Mouse (Mus musculus) embryonic fibroblast, embryonic 13.5 days (primary cell): ENCODE measurements around the gene Gipc1. TPM values are rescaled to one million over a fixed set of nuclear protein-coding genes. Genes with fewer than 3 reads are reported as not detected.

Experiments
- H3K27ac ChIP-seq: 2 replicates; pipeline ENCODE4 v1.5.1; 2012; ENCODE audit warnings: low read length, control low read depth, inconsistent platforms; ENCODE audit not compliant: insufficient read depth
- H3K4me1 ChIP-seq: 2 replicates; pipeline ENCODE4 v1.6.1; 2011; ENCODE audit warnings: low read length; ENCODE audit not compliant: control insufficient read depth, insufficient read depth
- H3K4me3 ChIP-seq: 2 replicates; pipeline ENCODE4 v1.5.1; 2011; ENCODE audit warnings: mild to moderate bottlenecking, control low read depth, low read length; ENCODE audit not compliant: insufficient read depth
- CTCF ChIP-seq: IDR thresholded peaks from 2 replicates; pipeline ENCODE4 v1.5.1; 2011; ENCODE audit warnings: mild to moderate bottlenecking, control low read depth, low read length, moderate library complexity, borderline replicate concordance; ENCODE audit not compliant: insufficient read depth
- POLR2A ChIP-seq: IDR thresholded peaks from 2 replicates; pipeline ENCODE4 v1.6.1; 2011; ENCODE audit warnings: low read depth, mild to moderate bottlenecking, control low read depth, low read length, moderate library complexity
- polyA plus RNA-seq: library from polyadenylated mRNA; stranded (reverse); fragments of >200 nt; gene quantifications from 2 replicates; pipeline ENCODE4 v1.2.4, GENCODE M21; 2011; ENCODE audit warnings: low read depth; ENCODE audit not compliant: missing spikeins, insufficient read length

Gipc1 gene
- polyA plus RNA-seq, 1 experiment = 47.4 TPM

DNA sequence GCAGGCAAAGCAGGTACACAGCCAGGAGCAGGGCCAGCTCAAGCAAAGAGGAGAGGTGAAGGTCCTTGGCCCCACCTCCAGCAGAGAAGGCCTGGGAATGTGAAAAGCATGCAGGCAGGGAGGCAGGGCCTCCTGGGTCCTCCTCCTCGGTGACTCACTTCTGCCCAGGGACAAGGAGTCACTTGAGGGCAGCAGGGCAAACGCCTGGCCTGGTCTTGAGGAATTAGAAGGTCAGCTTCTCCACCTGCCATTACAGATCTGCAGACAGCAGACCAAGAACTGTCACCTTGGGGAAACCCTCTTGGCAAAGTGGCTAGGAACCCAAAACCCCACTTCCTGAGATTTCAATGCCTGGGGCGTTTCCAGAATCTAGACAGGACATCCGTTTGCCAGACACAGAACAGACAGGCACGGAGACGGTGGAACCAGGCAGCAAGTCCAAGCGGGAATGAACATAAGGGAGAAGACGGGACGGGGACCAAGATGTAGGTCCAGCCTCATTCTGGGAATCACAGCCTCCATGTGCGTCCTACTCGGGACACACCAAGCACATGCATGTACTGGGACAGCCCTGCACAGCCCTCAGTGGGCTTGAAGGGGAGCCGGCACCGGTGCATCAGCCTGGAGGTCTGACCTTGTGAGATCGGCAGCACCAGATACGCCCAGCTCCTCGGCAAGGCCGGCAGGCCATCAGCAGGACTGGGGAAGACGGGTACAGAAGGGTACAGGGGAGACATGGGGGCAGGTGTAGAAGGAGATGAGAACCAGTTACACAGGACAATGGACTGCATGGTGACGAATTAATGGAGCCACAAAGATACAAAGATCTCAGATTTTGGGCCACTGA lies 45.1 kb downstream of the Gipc1 start:
- peak overlapping the region; percentile 88 for H3K4me3 ChIP-seq
- H3K4me1 ChIP-seq = no peaks in the 10 kb centered on the region; the same call in 1 of the 2 replicates
- no peak overlapping the region for H3K27ac ChIP-seq
- TF ChIP-seq CTCF (no peak), POLR2A (no peak)

DNA sequence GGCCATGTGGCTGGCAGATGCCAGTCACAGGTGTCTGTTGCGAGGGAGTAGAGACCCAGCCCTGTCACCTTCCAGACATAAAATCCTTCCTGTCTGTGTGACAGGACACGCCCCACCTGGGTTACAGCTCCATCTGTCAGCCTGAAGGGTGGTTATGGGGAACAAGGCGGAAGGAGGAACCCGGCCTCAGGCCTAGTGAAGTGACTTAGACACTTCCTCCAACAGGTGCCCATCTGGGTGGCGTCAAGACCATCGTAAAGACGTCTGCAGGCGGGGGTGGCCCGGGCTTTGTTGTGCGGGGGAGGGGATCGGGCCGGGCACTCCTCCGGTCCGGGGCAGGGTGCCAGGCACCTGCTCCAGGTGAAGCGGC lies 45.8 kb downstream of the Gipc1 start:
- H3K27ac ChIP-seq = no peak overlapping the region; the same call in 1 of the 2 replicates
- H3K4me1 ChIP-seq = no peaks in the 10 kb centered on the region; the same call in 1 of the 2 replicates
- peak overlapping the region; percentile 88 for H3K4me3 ChIP-seq
- TF ChIP-seq CTCF (no peak), POLR2A (no peak)

DNA sequence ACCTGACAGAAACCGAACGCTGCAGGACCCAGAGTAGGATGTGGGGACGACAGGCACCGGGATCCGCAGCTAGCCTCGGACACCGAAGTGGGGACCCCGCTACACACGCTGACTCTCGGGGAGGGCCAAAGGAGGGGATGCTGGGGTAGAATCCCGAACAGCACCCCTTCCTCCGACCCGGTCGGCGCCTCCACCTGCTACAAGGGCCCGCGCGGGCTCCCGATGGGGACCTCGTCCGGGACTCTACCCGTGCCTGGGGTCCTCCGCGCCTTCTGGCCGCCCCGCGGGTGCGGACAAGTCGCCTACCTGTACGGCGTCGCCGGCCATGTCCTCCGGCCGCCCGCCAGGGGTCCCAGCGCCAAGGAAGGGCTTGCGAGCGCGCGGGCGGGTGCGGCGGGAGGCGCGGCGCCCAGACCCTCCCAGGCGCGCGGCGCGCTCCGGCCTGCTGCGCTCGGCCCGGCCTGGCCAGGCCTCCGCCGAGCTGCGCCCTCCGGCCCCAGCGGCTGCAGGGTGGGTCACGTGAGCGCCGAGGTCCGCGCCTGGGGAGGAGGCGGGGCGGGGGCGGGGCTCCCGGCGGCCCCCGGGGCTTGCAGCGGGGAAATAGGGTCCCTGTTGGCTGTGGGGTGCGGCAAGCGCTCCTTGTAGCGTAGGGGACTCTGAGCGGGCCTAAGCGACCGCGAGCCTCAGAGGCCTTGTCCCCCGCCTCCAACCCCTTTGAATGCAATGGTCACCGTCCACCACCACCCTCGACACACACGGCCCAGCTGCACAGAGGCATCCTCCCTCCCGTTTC lies 46.4 kb downstream of the Gipc1 start, which contains the start of gene Pkn1:
Gene Pkn1, minus strand, starts transcription at position 519 of the 793 bp plus-strand sequence.
- Histone ChIP-seq H3K27ac (peak within 1 kb of the TSS; percentile 63), H3K4me3 (peak within 1 kb of the TSS; percentile 88), H3K4me1 (no peaks in the 10 kb centered on the region; the same call in 1 of the 2 replicates)
- TF ChIP-seq POLR2A (peak; percentile 84), CTCF (no peak)

DNA sequence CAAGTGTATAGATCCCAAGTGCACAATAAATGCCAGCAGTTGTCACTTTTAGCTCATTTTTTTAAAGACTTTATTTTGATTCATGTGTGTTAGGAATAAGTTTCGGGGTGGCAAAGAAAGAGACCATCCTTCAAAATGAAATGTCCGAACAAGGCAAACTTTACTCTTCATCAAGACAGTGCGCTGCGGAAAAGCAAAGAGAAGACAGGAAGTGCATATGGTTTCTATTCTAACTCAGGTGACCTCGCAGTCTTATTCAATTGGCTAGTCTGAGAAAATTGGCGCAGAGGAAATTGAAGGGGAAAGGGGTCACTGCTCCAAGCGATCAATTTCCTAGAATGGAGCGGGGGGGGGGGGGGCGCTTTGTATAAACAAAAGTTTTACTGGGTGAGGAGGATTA lies 47.1 kb downstream of the Gipc1 start:
- no peaks in the 10 kb centered on the region; the same call in 1 of the 2 replicates for H3K4me1 ChIP-seq
- TF ChIP-seq POLR2A (no peak), CTCF (no peak)
- peak overlapping the region; percentile 60 for H3K27ac ChIP-seq
- peak overlapping the region; percentile 47; the same call in 1 of the 2 replicates for H3K4me3 ChIP-seq

DNA sequence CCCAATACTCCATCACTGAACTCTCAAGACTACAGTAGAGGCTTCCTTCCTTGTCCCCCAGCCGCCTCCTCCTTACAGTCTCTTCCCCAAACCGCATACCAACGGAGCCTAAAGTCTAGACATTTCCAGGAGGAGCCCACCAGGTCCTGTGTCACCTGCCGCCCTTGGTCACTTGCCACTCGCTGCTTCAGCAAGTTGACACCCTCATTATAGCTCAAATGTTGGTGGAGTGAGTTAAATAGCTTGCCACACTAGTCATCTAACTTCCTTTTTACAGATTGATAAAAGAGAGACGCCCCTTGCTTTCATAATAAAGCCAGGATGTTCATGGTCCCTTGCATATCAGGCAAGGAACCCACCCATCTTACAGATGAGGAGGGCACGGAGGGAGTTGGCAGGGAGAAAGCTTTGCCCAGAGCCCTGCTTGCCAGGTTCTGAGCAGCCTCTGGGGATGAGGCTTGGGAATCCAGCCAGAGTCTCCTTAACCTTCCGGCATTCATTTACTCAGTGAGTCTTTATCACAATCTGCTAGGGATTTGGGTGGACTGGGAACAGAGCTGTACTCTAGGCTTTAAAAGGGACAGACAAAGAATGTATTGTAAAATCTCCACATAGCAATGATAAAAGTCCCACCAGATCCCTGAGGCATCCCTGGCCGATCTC lies 48.1 kb downstream of the Gipc1 start:
- H3K4me1 ChIP-seq = no peaks in the 10 kb centered on the region; the same call in 1 of the 2 replicates
- H3K27ac ChIP-seq = no peak overlapping the region
- TF ChIP-seq CTCF (no peak), POLR2A (no peak)
- H3K4me3 ChIP-seq = no peak overlapping the region

DNA sequence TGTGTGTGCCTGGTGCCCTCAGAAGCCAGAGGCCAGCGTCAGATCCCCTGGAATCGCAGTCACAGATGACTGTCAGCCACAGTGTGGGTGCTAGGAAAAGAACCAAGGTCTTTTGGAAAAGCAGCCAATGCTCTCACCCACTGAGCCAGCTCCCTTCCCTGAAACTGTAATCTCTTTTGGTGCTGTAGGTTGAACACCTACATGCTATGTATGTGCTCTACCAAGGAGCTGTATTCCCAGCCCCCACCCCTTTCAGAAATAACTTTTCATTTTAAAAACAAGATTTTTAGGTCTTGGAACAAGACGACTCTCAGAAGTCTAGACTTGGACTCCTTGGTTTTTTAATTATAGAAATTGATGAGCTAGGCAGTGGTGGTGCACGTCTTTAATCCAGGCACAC lies 50.9 kb downstream of the Gipc1 start:
- H3K27ac ChIP-seq = no peak overlapping the region
- TF ChIP-seq CTCF (no peak), POLR2A (no peak)
- H3K4me3 ChIP-seq = no peak overlapping the region
- no peaks in the 10 kb centered on the region; the same call in 1 of the 2 replicates for H3K4me1 ChIP-seq

DNA sequence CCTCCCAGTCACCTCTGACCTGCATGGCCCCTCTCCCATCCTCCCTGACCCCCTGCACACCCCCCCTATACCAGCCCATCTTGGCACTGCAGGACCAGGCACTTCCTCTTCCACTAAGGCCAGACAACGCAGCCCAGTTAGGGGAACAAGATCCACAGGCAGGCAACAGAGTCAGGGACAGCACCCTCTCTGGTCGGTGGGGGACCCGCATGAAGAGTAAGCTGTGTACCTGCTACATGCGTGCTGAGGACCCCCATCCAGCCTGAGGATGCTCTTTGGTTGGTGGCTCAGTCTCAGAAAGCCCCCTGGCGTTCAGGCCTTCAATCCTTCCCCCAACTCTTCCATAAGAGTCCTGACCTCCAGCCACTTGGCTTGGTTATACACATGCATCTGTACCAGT lies 53.9 kb downstream of the Gipc1 start:
- Histone ChIP-seq H3K4me1 (no peaks in the 10 kb centered on the region), H3K4me3 (no peak overlapping the region), H3K27ac (no peak overlapping the region)
- TF ChIP-seq CTCF = no peak
- no peak for TF ChIP-seq POLR2A

DNA sequence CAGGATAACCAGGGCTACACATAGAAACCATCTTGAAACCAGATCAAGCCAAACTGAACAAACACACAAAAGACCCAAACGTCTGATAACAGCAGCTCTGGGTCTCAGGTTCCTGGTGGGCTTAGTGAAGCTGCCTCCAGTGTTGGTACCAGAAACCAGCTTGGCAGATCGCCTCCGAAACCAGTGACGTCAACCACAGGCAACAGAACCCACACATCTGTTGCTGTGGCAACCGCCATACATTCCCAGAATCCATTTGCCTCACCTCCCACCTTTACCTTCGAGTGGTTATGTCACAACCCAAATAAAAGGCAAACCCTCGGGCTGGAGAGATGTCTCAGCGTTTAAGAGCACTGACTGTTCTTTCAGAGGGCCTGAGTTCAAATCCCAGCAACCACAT lies 55.1 kb downstream of the Gipc1 start:
- Histone ChIP-seq H3K4me1 (no peaks in the 10 kb centered on the region), H3K27ac (no peak overlapping the region), H3K4me3 (no peak overlapping the region)
- TF ChIP-seq CTCF = no peak
- no peak for TF ChIP-seq POLR2A

Other genes with a start within 250 kb of the Gipc1 start
- gene Scoc, start 194.3 kb upstream of the Gipc1 start, polyA plus RNA-seq = 136 and 149 TPM in 2 replicates
- not detected in 2 replicates for gene Olfr370, start 116.9 kb upstream of the Gipc1 start, polyA plus RNA-seq
- gene Ndufb7, start 86.0 kb upstream of the Gipc1 start, polyA plus RNA-seq = 67.4 and 86.9 TPM in 2 replicates
- gene Tecr, start 44.7 kb upstream of the Gipc1 start, polyA plus RNA-seq = 210 and 213 TPM in 2 replicates
- gene Dnajb1, start 44.5 kb upstream of the Gipc1 start, polyA plus RNA-seq = 27.7 and 32.2 TPM in 2 replicates
- gene Ptger1, start 14.0 kb downstream of the Gipc1 start, polyA plus RNA-seq = 2.1 and 2.4 TPM in 2 replicates
- 40.2 and 41.2 TPM in 2 replicates for gene Pkn1, start 46.5 kb downstream of the Gipc1 start, polyA plus RNA-seq
- 64.2 and 70.2 TPM in 2 replicates for gene Ddx39, start 62.5 kb downstream of the Gipc1 start, polyA plus RNA-seq
- gene Adgre5, start 88.6 kb downstream of the Gipc1 start, polyA plus RNA-seq = 66.4 and 95.6 TPM in 2 replicates
- gene Adgrl1, start 247.4 kb downstream of the Gipc1 start, polyA plus RNA-seq = 67.4 and 95.4 TPM in 2 replicates